Mouse (Mus musculus) neural tube, embryonic 13.5 days (tissue): ENCODE measurements at regions not wholly inside any gene's neighbourhood (a gene's known extent, or its start where the extent isn't known, plus 50 kb on each side); places are given as distances from the start of the nearest gene placed in this dataset.

Experiments used
- ATAC-seq: fragments of 200-750 bp; cut with Nextera tagmentation; 2 replicates; pipeline ENCODE4 v1.8.0; 2017; ENCODE audit warnings: low read depth, mild to moderate bottlenecking, moderate TSS enrichment, moderate library complexity
- H3K27ac ChIP-seq: fragments of 300-500 bp; sonication (generic); replicated peaks from 2 replicates; pipeline ENCODE4 v1.5.1; 2015; ENCODE audit warnings: moderate library complexity, mild to moderate bottlenecking, inconsistent platforms
- H3K27me3 ChIP-seq: fragments of 300-500 bp; sonication (generic); 2 replicates; pipeline ENCODE4 v1.6.1; 2015; ENCODE audit warnings: mild to moderate bottlenecking, inconsistent platforms
- H3K36me3 ChIP-seq: fragments of 300-500 bp; sonication (generic); 2 replicates; pipeline ENCODE4 v1.6.1; 2015; ENCODE audit warnings: mild to moderate bottlenecking, inconsistent platforms
- H3K4me1 ChIP-seq: fragments of 300-500 bp; sonication (generic); replicated peaks from 2 replicates; pipeline ENCODE4 v1.6.1; 2015; ENCODE audit warnings: inconsistent platforms
- H3K4me2 ChIP-seq: fragments of 300-500 bp; sonication (generic); 2 replicates; pipeline ENCODE4 v1.6.1; 2015; ENCODE audit warnings: inconsistent platforms, mild to moderate bottlenecking, moderate library complexity
- H3K4me3 ChIP-seq: fragments of 300-500 bp; sonication (generic); 2 replicates; pipeline ENCODE4 v1.5.1; 2015; ENCODE audit warnings: mild to moderate bottlenecking, inconsistent platforms
- H3K9ac ChIP-seq: fragments of 300-500 bp; sonication (generic); 2 replicates; pipeline ENCODE4 v1.6.1; 2015; ENCODE audit warnings: moderate library complexity, mild to moderate bottlenecking, inconsistent platforms
- H3K9me3 ChIP-seq: fragments of 300-500 bp; sonication (generic); 2 replicates; pipeline ENCODE4 v1.6.1; 2016; ENCODE audit warnings: inconsistent platforms
- WGBS: fragments of 180-500 bp; shearing (Covaris S2); methylation state at CpG from one replicate; pipeline ENCODE4 v1.1.7; 2015; 5-methylcytosine and 5-hydroxymethylcytosine counted together

DNA sequence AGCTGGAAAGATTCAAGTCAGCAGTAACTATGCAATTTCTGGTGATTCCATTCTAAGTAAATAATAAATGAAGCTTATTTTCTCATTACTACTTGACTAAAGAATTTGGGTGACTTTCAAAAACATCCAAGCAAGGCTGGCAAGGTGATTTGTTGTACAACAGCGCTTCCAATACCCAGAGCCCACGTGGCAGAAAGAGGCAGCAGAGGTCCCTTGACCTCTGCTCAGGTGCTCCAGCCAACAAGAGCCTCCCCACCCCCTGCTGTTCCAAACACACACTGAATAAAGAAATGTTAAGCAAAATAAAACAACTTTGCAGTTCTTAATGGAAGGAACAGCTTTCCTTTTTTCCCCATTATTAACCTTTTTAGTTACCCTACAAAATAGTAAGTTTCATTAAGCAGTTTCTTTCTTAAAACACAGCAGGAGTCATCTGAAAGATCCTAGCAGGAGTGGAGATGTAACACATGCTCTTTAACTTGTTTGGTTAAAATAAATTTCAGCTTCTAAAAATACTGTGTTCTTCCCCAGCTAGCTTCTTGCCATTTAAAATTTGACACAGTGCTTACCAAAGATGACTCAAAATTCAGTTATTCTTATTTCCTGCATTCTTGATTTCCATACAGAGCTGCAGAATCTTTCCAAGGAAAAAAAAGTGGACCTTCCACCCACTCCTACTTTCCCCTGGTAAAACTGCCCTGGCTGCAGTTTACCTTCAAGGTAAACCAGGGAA, 92.3 kb upstream of the Tbl1xr1 start:
- Histone ChIP-seq H3K36me3 (no peaks in the 10 kb centered on the region), H3K27me3 (no peaks in the 10 kb centered on the region), H3K4me1 (no peaks in the 10 kb centered on the region), H3K4me3 (no peak overlapping the region), H3K9ac (no peak overlapping the region), H3K4me2 (no peak overlapping the region), H3K9me3 (0 out of 2 replicates have a peak, but pooled peaks cover 5% of the 10 kb centered on the region), H3K27ac (no peak overlapping the region)
- no peak for ATAC-seq
- 43% methylated on average over 2 of the region's 2 CpGs for WGBS

DNA sequence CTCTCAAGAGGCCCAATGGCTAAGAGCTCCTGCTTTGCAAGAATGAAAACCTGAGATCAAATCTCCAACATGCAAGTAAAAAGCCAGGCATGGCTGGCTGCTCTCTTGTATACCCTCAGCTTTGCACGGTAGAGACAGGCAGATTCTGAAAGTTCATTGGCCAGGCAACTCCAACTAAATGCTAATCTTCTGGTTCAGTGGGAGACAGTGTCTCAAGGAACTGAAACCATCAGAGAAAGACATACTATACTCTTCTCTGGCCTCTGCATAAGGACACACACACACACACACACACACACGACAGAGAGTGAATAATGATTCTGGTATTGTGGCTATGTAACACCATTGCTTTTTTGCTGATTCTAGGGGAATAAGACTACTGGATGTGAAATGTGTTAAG, 91.6 kb upstream of the Tbl1xr1 start:
- no peaks in the 10 kb centered on the region for H3K4me1 ChIP-seq
- H3K27ac ChIP-seq: no peak overlapping the region
- 0 out of 2 replicates have a peak, but pooled peaks cover 5% of the 10 kb centered on the region for H3K9me3 ChIP-seq
- no peak overlapping the region for H3K9ac ChIP-seq
- no peak overlapping the region for H3K4me3 ChIP-seq
- H3K4me2 ChIP-seq: no peak overlapping the region
- WGBS: 71% methylated on average over 2 of the region's 2 CpGs
- no peaks in the 10 kb centered on the region for H3K36me3 ChIP-seq
- no peak for ATAC-seq
- no peaks in the 10 kb centered on the region for H3K27me3 ChIP-seq

DNA sequence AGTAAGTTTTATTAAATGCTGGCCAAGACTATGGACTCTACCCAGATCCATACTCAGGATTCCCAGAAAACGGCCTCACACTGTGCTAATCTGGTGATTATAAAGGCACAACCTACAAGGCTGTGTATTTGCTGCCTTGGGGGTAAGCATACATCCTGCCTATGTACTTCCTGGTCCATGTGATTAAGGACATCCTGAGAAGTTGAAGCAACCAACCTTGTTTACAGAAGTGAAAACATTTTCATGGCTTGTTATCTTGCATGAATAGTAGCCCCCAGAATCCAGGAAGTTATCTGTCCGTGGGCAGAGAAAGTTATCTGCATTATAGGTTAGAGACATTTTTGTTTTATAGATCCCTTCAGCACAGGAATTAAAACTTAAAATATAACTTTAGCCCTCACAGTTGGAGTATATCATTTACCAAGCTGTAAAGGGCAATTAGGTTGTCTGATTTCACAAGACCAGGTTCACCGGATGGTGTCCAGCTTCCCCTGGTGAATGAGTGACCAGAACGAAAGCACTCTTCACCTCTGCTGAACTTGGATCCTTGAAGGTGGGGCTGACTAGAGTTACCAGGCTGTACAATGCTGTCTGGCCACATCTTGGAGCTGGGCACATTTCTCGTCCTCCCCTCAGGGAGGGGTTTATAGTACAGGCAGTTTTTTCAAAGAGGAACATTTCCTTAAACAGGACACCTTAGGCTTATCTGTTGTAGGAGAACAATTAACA, 90.1 kb upstream of the Tbl1xr1 start:
- H3K36me3 ChIP-seq: no peaks in the 10 kb centered on the region
- WGBS: 83% methylated on average over 5 of the region's 5 CpGs
- no peaks in the 10 kb centered on the region for H3K27me3 ChIP-seq
- H3K27ac ChIP-seq: no peak overlapping the region
- H3K4me2 ChIP-seq: no peak overlapping the region
- no peak for ATAC-seq
- no peak overlapping the region for H3K9ac ChIP-seq
- H3K4me3 ChIP-seq: no peak overlapping the region
- 0 out of 2 replicates have a peak, but pooled peaks cover 2% of the 10 kb centered on the region for H3K9me3 ChIP-seq
- H3K4me1 ChIP-seq: no peaks in the 10 kb centered on the region

DNA sequence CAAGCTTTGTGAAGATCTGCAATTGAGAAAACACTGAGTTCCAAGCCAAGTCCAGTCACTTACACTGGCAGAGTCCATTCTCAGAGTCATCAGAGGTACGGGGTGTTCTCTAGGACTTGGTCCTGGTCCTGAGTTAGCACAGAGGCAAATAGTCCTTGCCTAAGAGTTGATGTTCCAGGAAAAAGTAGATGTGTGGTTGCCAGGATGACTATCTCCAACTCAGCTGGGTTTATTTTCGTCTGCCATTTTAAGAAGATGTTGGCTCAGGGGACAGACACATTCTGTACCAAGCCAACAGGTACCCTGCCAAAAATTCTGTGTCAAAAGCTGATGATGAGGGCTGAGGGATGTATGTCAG, 89.6 kb upstream of the Tbl1xr1 start:
- WGBS: 91% methylated on average over 2 of the region's 2 CpGs
- ATAC-seq: no peak

DNA sequence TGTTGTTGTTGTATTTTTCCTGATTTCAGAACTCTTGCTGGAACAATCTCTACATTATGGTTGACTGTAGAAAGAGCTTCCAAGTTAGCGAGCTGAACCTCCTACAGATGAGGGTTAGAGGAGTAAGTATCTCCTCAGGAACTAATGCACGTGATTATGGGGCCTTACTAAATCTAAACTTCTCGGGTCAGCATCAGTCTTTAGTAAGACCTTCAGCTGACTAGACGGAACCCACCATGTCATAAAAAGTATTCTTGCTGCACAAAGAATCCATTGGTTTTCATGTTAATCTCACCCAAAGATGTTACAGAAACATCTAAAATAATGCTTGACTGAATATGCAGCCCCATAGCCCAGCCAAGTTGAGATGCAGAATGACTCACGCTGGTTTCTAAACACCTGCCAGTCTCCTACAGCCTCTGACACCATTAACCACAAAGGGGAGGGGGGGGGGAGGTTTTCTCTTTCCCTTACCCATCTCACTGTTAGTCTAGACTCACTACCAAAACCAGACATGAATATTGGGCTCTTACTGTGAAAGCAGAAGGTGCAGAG, 88.9 kb upstream of the Tbl1xr1 start:
- no peak overlapping the region for H3K9ac ChIP-seq
- whole genome bisulfite sequencing: 91% methylated on average over 5 of the region's 5 CpGs
- no peaks in the 10 kb centered on the region for H3K36me3 ChIP-seq
- H3K4me2 ChIP-seq: no peak overlapping the region
- no peaks in the 10 kb centered on the region for H3K4me1 ChIP-seq
- no peak overlapping the region for H3K27ac ChIP-seq
- no peaks in the 10 kb centered on the region for H3K9me3 ChIP-seq
- H3K27me3 ChIP-seq: no peaks in the 10 kb centered on the region
- H3K4me3 ChIP-seq: no peak overlapping the region
- no peak for ATAC-seq

More for the DNA sequence above, 89.6 kb upstream of the Tbl1xr1 start:
- Histone ChIP-seq H3K4me1 (no peaks in the 10 kb centered on the region), H3K27me3 (no peaks in the 10 kb centered on the region), H3K27ac (no peak overlapping the region), H3K9me3 (no peaks in the 10 kb centered on the region), H3K9ac (no peak overlapping the region), H3K36me3 (no peaks in the 10 kb centered on the region), H3K4me2 (no peak overlapping the region), H3K4me3 (no peak overlapping the region)

DNA sequence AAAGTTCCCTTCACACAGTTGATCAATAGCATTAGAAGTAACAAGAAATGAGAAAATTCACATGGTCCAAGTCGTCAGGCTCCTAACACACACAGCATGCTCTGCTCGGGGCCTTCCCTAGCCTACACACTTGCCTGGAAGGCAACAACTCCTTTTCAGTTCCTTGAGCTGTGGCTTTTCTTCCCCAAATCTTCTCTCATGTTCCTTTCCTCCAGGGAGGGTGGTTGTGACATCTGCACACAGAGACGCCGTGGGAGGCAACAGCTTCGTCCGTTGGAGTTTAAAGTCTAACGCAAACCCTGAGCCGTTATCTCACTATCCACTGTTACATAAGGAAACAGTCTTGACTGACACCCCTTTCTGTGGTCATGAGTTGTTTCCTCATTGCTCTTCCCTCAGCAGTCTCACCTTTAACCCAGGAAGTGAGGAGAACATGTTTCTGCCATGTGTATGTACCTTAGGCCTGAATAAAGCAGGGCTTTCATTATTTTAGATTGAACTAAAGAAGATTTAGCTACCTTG, 88.4 kb upstream of the Tbl1xr1 start:
- H3K36me3 ChIP-seq: no peaks in the 10 kb centered on the region
- no peak overlapping the region for H3K4me3 ChIP-seq
- WGBS: 95% methylated on average over 8 of the region's 8 CpGs
- H3K27ac ChIP-seq: no peak overlapping the region
- H3K9me3 ChIP-seq: no peaks in the 10 kb centered on the region
- H3K4me1 ChIP-seq: no peaks in the 10 kb centered on the region
- H3K4me2 ChIP-seq: no peak overlapping the region
- no peak for ATAC-seq
- no peaks in the 10 kb centered on the region for H3K27me3 ChIP-seq
- no peak overlapping the region for H3K9ac ChIP-seq

DNA sequence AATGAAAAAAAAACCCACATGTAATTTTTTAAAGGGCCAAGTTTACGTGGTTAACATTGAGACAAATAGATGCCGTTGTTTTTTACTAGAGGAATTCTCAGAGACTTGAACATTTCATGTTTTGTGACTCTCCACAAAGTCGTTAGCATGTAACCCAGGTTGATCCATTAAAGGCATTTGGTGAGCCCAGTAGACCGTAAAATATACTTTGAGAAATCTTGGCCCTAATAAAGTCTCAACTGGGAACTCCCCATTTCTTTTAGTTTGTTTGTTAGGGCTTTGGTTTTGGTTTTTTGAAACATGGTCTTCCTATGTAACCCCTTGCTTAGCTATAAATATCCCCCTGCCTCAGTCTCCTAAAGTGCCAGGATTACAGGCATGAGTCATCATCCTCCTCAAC, 85.9 kb upstream of the Tbl1xr1 start:
- Histone ChIP-seq H3K27ac (no peak overlapping the region), H3K9ac (no peak overlapping the region), H3K36me3 (no peaks in the 10 kb centered on the region), H3K27me3 (no peaks in the 10 kb centered on the region), H3K4me3 (no peak overlapping the region), H3K9me3 (no peaks in the 10 kb centered on the region), H3K4me2 (no peak overlapping the region), H3K4me1 (no peaks in the 10 kb centered on the region)
- WGBS: 86% methylated on average over 4 of the region's 4 CpGs
- ATAC-seq: no peak

DNA sequence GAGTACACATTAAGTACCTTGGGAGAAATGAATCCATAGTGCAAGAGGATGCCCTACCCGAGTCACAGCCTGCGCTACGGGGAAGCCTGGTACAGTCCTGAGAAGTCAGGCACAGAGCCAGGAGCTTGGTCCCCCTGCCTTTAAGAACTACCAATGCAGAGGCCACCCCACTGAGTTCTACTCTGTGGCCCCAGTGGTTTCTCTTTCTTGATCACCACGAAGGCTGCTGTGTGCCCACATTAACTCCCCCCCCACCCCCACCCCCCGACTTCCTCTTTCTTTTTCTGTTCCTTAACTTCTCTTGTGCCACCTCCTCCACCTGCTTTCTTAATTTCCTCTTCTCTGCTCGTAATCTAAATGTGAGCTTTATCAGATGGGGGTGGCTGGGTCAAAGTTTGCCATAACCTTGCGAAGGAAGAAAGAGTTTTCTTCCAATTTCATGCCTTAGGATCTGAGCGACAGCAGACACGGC, 84.7 kb upstream of the Tbl1xr1 start:
- H3K27me3 ChIP-seq: no peaks in the 10 kb centered on the region
- no peaks in the 10 kb centered on the region for H3K36me3 ChIP-seq
- ATAC-seq: no peak
- H3K4me2 ChIP-seq: no peak overlapping the region
- no peaks in the 10 kb centered on the region for H3K9me3 ChIP-seq
- no peaks in the 10 kb centered on the region for H3K4me1 ChIP-seq
- no peak overlapping the region for H3K9ac ChIP-seq
- no peak overlapping the region for H3K4me3 ChIP-seq
- 79% methylated on average over 9 of the region's 9 CpGs for WGBS
- no peak overlapping the region for H3K27ac ChIP-seq

DNA sequence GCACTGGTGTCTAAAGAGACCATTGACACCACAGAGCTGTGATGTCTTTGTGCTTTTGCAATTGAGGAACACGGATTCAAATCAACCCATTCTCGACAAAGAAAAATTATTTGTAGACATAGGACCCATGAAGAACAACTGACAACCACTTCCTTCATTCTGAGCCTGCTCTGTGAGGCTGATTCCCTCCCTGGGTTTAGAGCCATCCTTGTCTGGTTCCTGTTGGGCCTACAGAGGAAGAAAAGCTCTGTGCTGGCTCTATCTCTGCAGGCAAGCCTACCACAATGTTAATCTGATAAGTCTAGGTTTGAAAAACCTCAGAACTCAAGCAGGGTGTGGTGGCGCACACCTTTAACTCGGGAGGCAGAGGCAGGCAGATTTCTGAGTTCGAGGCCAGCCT, 84.2 kb upstream of the Tbl1xr1 start:
- no peaks in the 10 kb centered on the region for H3K9me3 ChIP-seq
- WGBS: 92% methylated on average over 5 of the region's 5 CpGs
- ATAC-seq: no peak
- H3K36me3 ChIP-seq: no peaks in the 10 kb centered on the region
- no peaks in the 10 kb centered on the region for H3K27me3 ChIP-seq
- no peak overlapping the region for H3K9ac ChIP-seq
- no peaks in the 10 kb centered on the region for H3K4me1 ChIP-seq
- no peak overlapping the region for H3K27ac ChIP-seq
- H3K4me3 ChIP-seq: no peak overlapping the region
- H3K4me2 ChIP-seq: no peak overlapping the region

DNA sequence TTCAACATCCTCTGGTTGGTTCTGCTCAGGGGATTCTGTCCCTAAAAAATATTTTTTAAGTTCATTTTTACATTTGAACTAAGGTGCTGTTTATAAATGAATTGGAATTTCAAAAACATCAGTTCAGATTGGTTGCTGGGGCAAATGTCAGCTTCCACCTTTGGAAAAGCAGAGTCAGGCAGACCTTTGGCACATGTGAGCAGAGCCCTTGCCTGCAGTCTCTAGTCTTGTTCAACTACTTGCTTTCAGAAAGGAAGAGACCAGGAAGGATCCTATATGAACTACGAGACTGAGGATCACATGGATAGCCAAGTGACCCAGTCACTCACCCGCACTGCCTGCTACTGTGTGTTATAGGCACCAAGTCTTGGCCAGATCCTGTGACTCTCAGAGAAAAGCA, 82.5 kb upstream of the Tbl1xr1 start:
- no peaks in the 10 kb centered on the region for H3K36me3 ChIP-seq
- no peak overlapping the region for H3K9ac ChIP-seq
- H3K4me2 ChIP-seq: no peak overlapping the region
- no peaks in the 10 kb centered on the region for H3K27me3 ChIP-seq
- H3K4me3 ChIP-seq: no peak overlapping the region
- no peaks in the 10 kb centered on the region for H3K4me1 ChIP-seq
- ATAC-seq: no peak
- H3K9me3 ChIP-seq: no peaks in the 10 kb centered on the region
- WGBS: 96% methylated on average over 2 of the region's 2 CpGs
- no peak overlapping the region for H3K27ac ChIP-seq

DNA sequence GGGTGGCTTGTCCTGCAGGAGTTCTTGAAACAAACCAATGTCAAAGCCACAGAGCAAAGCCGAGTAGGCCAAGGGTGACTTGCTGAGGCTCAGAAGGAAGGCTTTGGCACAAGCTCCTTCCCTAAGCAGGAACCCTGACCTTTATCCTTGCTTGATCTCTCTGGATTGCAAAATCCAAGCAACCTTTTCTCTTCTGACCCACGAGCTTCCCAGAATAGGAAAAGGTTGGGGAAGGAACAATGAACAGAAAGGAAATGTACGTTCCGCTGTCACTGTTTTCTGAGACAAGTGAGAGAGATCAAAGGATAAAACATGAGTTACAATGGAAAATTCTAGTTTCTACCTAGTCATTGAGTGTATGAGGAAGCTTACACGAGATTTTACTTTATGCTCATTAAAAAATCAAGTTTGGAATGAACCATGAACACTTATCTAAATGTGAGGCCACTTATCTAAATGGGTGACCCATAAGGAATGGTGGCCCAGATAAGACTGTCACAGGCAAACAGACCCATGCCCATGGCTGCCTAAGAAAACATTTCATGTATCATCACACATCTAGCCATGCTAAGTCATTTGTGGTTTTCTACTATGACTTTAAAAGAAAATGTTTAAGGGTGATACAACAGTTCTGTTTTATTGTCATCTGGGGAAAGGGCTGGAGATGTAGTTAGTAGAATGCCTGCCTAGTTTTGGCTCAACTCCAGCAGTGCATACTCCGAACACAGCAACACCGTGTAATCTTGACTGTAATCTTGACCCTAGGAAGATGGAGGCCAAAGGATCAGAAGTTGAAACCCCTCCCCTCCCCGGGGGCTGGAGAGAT, 80.7 kb upstream of the Tbl1xr1 start:
- H3K27me3 ChIP-seq: no peaks in the 10 kb centered on the region
- 82% methylated on average over 8 of the region's 8 CpGs for WGBS
- no peaks in the 10 kb centered on the region for H3K36me3 ChIP-seq
- H3K27ac ChIP-seq: no peak overlapping the region
- H3K9me3 ChIP-seq: no peaks in the 10 kb centered on the region
- H3K4me2 ChIP-seq: no peak overlapping the region
- no peak for ATAC-seq
- H3K4me3 ChIP-seq: no peak overlapping the region
- no peaks in the 10 kb centered on the region for H3K4me1 ChIP-seq
- H3K9ac ChIP-seq: no peak overlapping the region

DNA sequence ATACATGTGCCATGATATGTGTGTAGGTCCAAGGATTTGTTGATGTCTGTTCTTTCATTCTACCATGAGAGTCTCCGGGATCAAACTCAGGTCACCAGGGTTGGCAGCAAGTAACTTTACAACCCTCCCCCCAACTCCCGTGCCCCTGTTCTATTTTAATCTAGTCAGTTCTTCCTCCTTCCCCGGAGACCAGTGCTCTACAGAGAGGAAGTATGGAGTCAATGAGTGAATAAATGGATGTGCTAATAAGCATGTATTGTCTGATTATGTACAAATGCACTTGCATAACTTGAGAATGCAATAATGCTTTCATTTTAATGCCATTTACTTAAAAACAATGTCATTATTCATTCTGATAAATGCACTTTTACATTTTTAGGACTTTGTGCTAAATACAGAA, 79.1 kb upstream of the Tbl1xr1 start:
- no peak overlapping the region for H3K4me3 ChIP-seq
- H3K27me3 ChIP-seq: no peaks in the 10 kb centered on the region
- H3K36me3 ChIP-seq: no peaks in the 10 kb centered on the region
- no peak overlapping the region for H3K9ac ChIP-seq
- no peak overlapping the region for H3K4me2 ChIP-seq
- no peaks in the 10 kb centered on the region for H3K9me3 ChIP-seq
- 74% methylated on average over 3 of the region's 3 CpGs for WGBS
- H3K27ac ChIP-seq: no peak overlapping the region
- no peaks in the 10 kb centered on the region for H3K4me1 ChIP-seq
- ATAC-seq: no peak
